Comparison of ENCODE assay signal across 8 mouse cellular contexts in genomic region chr12:90566349-90566748, GRCm38 (mm10).
A peak's percentile ranks its signal among the peaks of the same experiment; 100 is the strongest.
DNase-seq lines count a peak whose midpoint lies in the region; ATAC-seq and TF ChIP-seq lines count a peak whose summit lies in the region.

No protein-coding gene starts in this region.

- 89% methylated on average over 6 of the region's 6 CpGs for WGBS in hindbrain, embryonic 14.5 days
- 86% methylated on average over 6 of the region's 6 CpGs for WGBS in hindbrain, embryonic 12.5 days

- peak; percentile 88 for TF ChIP-seq RAD21 in CH12.LX (IDR thresholded peaks at IDR 0.05; ENCODE audit: low read depth, low read length)

- ATAC-seq in hindbrain, embryonic 14.5 days (ENCODE audit: low FRiP score) = no peak
- no peak for ATAC-seq in hindbrain, embryonic 12.5 days (ENCODE audit: low FRiP score)

- in situ Hi-C loops in CH12.LX (cut with MboI; ENCODE audit: low pct_ligation_motif_present, low pct_unique_long_range_greater_than_20kb, low sequenced_read_pairs) = loop anchor here (25.0 kb wide), 2 partner anchors 171 to 746 kb away; partner anchors contain the start of gene Dio2

- TF ChIP-seq EP300 in CH12.LX (IDR thresholded peaks at IDR 0.05; ENCODE audit: low read length) = no peak

- H3K9me3 ChIP-seq in hindbrain, embryonic 14.5 days (ENCODE audit: control insufficient read depth, low read length) = no peaks in the 10 kb centered on the region
- no peaks in the 10 kb centered on the region for H3K9me3 ChIP-seq in hindbrain, embryonic 12.5 days (replicated peaks)
- H3K9me3 ChIP-seq in CH12.LX (replicated peaks; ENCODE audit: low read length) = no peaks in the 10 kb centered on the region

- H3K27me3 ChIP-seq in hindbrain, embryonic 14.5 days (ENCODE audit: control insufficient read depth, insufficient read depth, low read length) = no peaks in the 10 kb centered on the region
- H3K27me3 ChIP-seq in hindbrain, embryonic 12.5 days = no peaks in the 10 kb centered on the region
- no peaks in the 10 kb centered on the region for H3K27me3 ChIP-seq in CH12.LX (replicated peaks)

- TF ChIP-seq CTCF in CH12.LX (conservative IDR thresholded peaks at IDR 0.05 in 1 of 2, IDR thresholded peaks at IDR 0.05 in 1 of 2; ENCODE audit: low read depth in 2 of 2, low read length in 2 of 2) = peak; percentile 32 to 77; a peak in 3 of 4 replicates

- H3K4me2 ChIP-seq in hindbrain, embryonic 14.5 days (replicated peaks) = no peak overlapping the region
- H3K4me2 ChIP-seq in hindbrain, embryonic 12.5 days (replicated peaks) = no peak overlapping the region
- H3K4me2 ChIP-seq in CH12.LX (ENCODE audit: insufficient read depth, low read depth, poor library complexity, severe bottlenecking) = no peak overlapping the region

- dilution Hi-C loops in CH12.LX (cut with MboI; ENCODE audit: extremely low pct_ligation_motif_present, extremely low pct_unique_long_range_greater_than_20kb, low sequenced_read_pairs) = no loop called here

- TF ChIP-seq POLR2A in CH12.LX (IDR thresholded peaks at IDR 0.05; ENCODE audit: low read depth, low read length) = no peak

- no peak overlapping the region for H3K4me3 ChIP-seq in hindbrain, embryonic 14.5 days (replicated peaks; ENCODE audit: low read length)
- no peak overlapping the region for H3K4me3 ChIP-seq in hindbrain, embryonic 12.5 days
- no peak overlapping the region for H3K4me3 ChIP-seq in CH12.LX (replicated peaks in 1 of 3; ENCODE audit: low read depth in 2 of 3, low read length in 2 of 3, poor library complexity in 1 of 3)

- no peaks in the 10 kb centered on the region for H3K4me1 ChIP-seq in hindbrain, embryonic 14.5 days (replicated peaks; ENCODE audit: control insufficient read depth, insufficient read depth, low read length)
- no peaks in the 10 kb centered on the region for H3K4me1 ChIP-seq in hindbrain, embryonic 12.5 days
- H3K4me1 ChIP-seq in CH12.LX (ENCODE audit: control insufficient read depth in 1 of 2, insufficient read depth in 2 of 2) = peaks cover 0 to 25% of the 10 kb centered on the region in 2 experiments; a peak in 2 of 4 replicates

- no peak overlapping the region for H3K9ac ChIP-seq in hindbrain, embryonic 14.5 days
- no peak overlapping the region for H3K9ac ChIP-seq in hindbrain, embryonic 12.5 days
- no peak overlapping the region for H3K9ac ChIP-seq in CH12.LX (ENCODE audit: insufficient read depth, low read depth)

- H3K27ac ChIP-seq in hindbrain, embryonic 14.5 days = no peak overlapping the region
- H3K27ac ChIP-seq in hindbrain, embryonic 12.5 days = no peak overlapping the region
- H3K27ac ChIP-seq in CH12.LX (ENCODE audit: insufficient read depth, low read depth) = no peak overlapping the region

- peak; percentile 69 for DNase-seq in hindbrain, embryonic 14.5 days (ENCODE audit: low spot score)
- peak; percentile 56 for DNase-seq in CH12.LX (ENCODE audit: extremely low read depth)
- peak; percentile 78 for DNase-seq in cerebellum, adult 9-10 months
- peak; percentile 25 to 55 for DNase-seq in frontal cortex, postnatal 14 days (ENCODE audit: low spot score in 2 of 2)
- peak; percentile 9 to 10 for DNase-seq in left cerebral cortex, adult 8-10 months (ENCODE audit: low spot score in 2 of 2)
- peak; percentile 6 for DNase-seq in skeletal muscle tissue, adult 2 months (ENCODE audit: low read depth, low spot score)
- DNase-seq in natural killer cell, adult 2 months (ENCODE audit: low spot score in 2 of 2) = no peak

- H3K79me2 ChIP-seq in CH12.LX (replicated peaks; ENCODE audit: control insufficient read depth, extremely low read depth, insufficient read depth, poor library complexity, severe bottlenecking) = no peaks in the 10 kb centered on the region

- H3K36me3 ChIP-seq in hindbrain, embryonic 14.5 days (replicated peaks; ENCODE audit: control insufficient read depth, insufficient read depth) = no peaks in the 10 kb centered on the region
- H3K36me3 ChIP-seq in hindbrain, embryonic 12.5 days = no peaks in the 10 kb centered on the region
- H3K36me3 ChIP-seq in CH12.LX (replicated peaks in 1 of 2; ENCODE audit: control insufficient read depth in 1 of 2, insufficient read depth in 1 of 2, low read length in 1 of 2) = no peaks in the 10 kb centered on the region

TF ChIP-seq in CH12.LX, 34 proteins besides CTCF, POLR2A, EP300 and RAD21:
- TF ChIP-seq ZNF384 (IDR thresholded peaks at IDR 0.05; ENCODE audit: low read depth, low read length) = peak; percentile 56; the same call in 1 of the 2 replicates
- TF ChIP-seq ZC3H11A (IDR thresholded peaks at IDR 0.05; ENCODE audit: low read depth, low read length) = peak; percentile 7; the same call in 1 of the 2 replicates
- TF ChIP-seq USF2 (conservative IDR thresholded peaks at IDR 0.05; ENCODE audit: low read depth, low read length) = no peak
- peak; percentile 77 for TF ChIP-seq SMC3 (IDR thresholded peaks at IDR 0.05; ENCODE audit: low read depth, low read length)
TF ChIP-seq in CH12.LX: peak in this region for 3.

Comparison
In these comparisons a context has a peak if more than half of its experiments do, and no peak if none do; other contexts are left out.
1. DNase-seq: peak in hindbrain, embryonic 14.5 days (single experiment), CH12.LX (single experiment), cerebellum, adult 9-10 months (single experiment), frontal cortex, postnatal 14 days (2 of 2), left cerebral cortex, adult 8-10 months (2 of 2) and skeletal muscle tissue, adult 2 months (single experiment); none in natural killer cell, adult 2 months (0 of 2).